In the genomic region with DNA sequence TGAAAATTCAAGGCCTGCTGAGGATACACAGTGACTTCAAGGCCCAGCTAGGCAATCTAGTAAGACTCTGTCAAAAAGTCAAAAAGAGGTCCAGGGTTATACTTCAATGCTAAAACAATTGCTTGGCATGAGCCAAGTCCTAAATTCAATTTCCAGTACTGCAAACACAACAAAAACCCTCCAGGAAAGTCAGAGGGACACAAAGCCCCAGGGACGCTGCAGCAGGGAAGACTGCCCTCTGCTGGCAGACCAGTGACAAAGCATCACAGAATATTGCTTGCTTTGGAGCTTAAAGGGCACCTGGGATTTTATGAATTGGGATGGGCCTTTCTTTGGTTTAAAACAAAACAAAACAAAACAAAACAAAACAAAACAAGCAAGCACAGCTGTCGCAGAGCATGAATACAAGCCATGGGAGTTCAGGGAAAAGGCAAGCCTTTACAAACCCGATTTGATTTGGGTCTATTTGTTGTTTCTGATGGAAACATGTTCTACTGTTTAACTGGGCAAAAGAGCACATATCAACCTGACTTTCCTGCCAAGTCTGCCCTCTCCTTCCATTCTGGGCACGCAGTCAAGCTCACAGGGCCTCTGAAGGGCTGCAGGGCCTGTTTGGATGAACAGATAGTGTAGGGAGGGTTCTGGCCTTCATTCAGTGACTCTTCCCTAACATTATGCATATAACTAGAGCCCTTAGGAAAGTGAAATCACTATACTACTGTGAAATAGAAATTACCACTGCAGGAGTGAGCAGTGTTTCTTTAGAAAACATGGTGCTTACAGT, we compare ENCODE assay signal across 9 mouse cellular contexts. TPM values are rescaled to one million over a fixed set of nuclear protein-coding genes. Genes with fewer than 3 reads are reported as not detected.
DNase-seq lines count a peak whose midpoint lies in the region; ATAC-seq lines count a peak whose summit lies in the region.
"Had no signal": no experiment of that assay in that cellular context is flagged by ENCODE, and none has a peak within 500 bp of the region (broad histone marks: within the 10 kb centered on the region; RNA-seq: fewer than 3 reads in every experiment).

No protein-coding gene starts in this region.

- no peak for ATAC-seq in forebrain, embryonic 14.5 days
- ATAC-seq in forebrain, embryonic 12.5 days (ENCODE audit: low FRiP score), result no peak
- no peak for ATAC-seq in midbrain, embryonic 14.5 days (ENCODE audit: low FRiP score, low TSS enrichment)
- no peak for ATAC-seq in midbrain, embryonic 15.5 days (replicated peaks)

- H3K9ac ChIP-seq in forebrain, embryonic 14.5 days (ENCODE audit: low read length), result no peak overlapping the region
- H3K9ac ChIP-seq in forebrain, embryonic 12.5 days, result no peak overlapping the region
- no peak overlapping the region for H3K9ac ChIP-seq in midbrain, embryonic 14.5 days (replicated peaks; ENCODE audit: low read length)
- no peak overlapping the region for H3K9ac ChIP-seq in midbrain, embryonic 15.5 days

- peak; percentile 47 for DNase-seq in forebrain, embryonic 14.5 days (ENCODE audit: low spot score)
- peak; percentile 52 for DNase-seq in midbrain, embryonic 14.5 days
- DNase-seq in adrenal gland, postnatal 25 days, result peak; percentile 39
- peak; percentile 14 for DNase-seq in gastrocnemius, postnatal 14 days
- peak; percentile 43 for DNase-seq in naive thymus-derived CD4-positive, alpha-beta T cell, adult 2 months (ENCODE audit: low read depth)
- DNase-seq in frontal cortex, postnatal 10 days (ENCODE audit: low spot score in 2 of 2), result no peak

- H3K4me1 ChIP-seq in forebrain, embryonic 14.5 days (ENCODE audit: control insufficient read depth, insufficient read depth, low read length), result no peaks in the 10 kb centered on the region
- H3K4me1 ChIP-seq in forebrain, embryonic 12.5 days, result no peaks in the 10 kb centered on the region
- no peaks in the 10 kb centered on the region for H3K4me1 ChIP-seq in midbrain, embryonic 14.5 days (ENCODE audit: control insufficient read depth, insufficient read depth, low read length)
- no peaks in the 10 kb centered on the region for H3K4me1 ChIP-seq in midbrain, embryonic 15.5 days

- no peak overlapping the region for H3K4me2 ChIP-seq in forebrain, embryonic 14.5 days (ENCODE audit: low read length)
- no peak overlapping the region for H3K4me2 ChIP-seq in forebrain, embryonic 12.5 days
- no peak overlapping the region for H3K4me2 ChIP-seq in midbrain, embryonic 14.5 days (ENCODE audit: low read length)
- H3K4me2 ChIP-seq in midbrain, embryonic 15.5 days, result no peak overlapping the region

- H3K27ac ChIP-seq in forebrain, embryonic 14.5 days (ENCODE audit: low read depth, low read length), result no peak overlapping the region
- no peak overlapping the region for H3K27ac ChIP-seq in forebrain, embryonic 12.5 days
- H3K27ac ChIP-seq in midbrain, embryonic 14.5 days (replicated peaks; ENCODE audit: low read depth, low read length), result no peak overlapping the region
- no peak overlapping the region for H3K27ac ChIP-seq in midbrain, embryonic 15.5 days

- H3K9me3 ChIP-seq in forebrain, embryonic 14.5 days (replicated peaks; ENCODE audit: control insufficient read depth, low read length), result no peaks in the 10 kb centered on the region
- no peaks in the 10 kb centered on the region for H3K9me3 ChIP-seq in forebrain, embryonic 12.5 days
- H3K9me3 ChIP-seq in midbrain, embryonic 14.5 days (ENCODE audit: control insufficient read depth, low read length), result no peaks in the 10 kb centered on the region
- H3K9me3 ChIP-seq in midbrain, embryonic 15.5 days, result no peaks in the 10 kb centered on the region

- H3K36me3 ChIP-seq in forebrain, embryonic 14.5 days (ENCODE audit: control insufficient read depth, insufficient read depth, low read length), result peaks cover 27% of the 10 kb centered on the region
- H3K36me3 ChIP-seq in forebrain, embryonic 12.5 days (replicated peaks), result 0 out of 2 replicates have a peak, but pooled peaks cover 7% of the 10 kb centered on the region
- H3K36me3 ChIP-seq in midbrain, embryonic 14.5 days (ENCODE audit: control insufficient read depth, insufficient read depth, low read length), result 0 out of 2 replicates have a peak, but pooled peaks cover 24% of the 10 kb centered on the region
- no peaks in the 10 kb centered on the region; the same call in 1 of the 2 replicates for H3K36me3 ChIP-seq in midbrain, embryonic 15.5 days (replicated peaks)

- intact Hi-C loops in gastrocnemius, postnatal 14 days (cut with DNase I; ENCODE audit: low total_unique reads), result no loop called here

- H3K27me3 ChIP-seq in forebrain, embryonic 14.5 days (replicated peaks; ENCODE audit: control insufficient read depth, insufficient read depth, low read length), result no peaks in the 10 kb centered on the region
- H3K27me3 ChIP-seq in forebrain, embryonic 12.5 days, result no peaks in the 10 kb centered on the region; the same call in none of the 2 replicates
- no peaks in the 10 kb centered on the region for H3K27me3 ChIP-seq in midbrain, embryonic 14.5 days (ENCODE audit: control insufficient read depth, insufficient read depth, low read length)
- H3K27me3 ChIP-seq in midbrain, embryonic 15.5 days (replicated peaks), result no peaks in the 10 kb centered on the region

- WGBS in forebrain, embryonic 14.5 days, result 36% methylated on average over 4 of the region's 4 CpGs
- WGBS in forebrain, embryonic 12.5 days, result 40% methylated on average over 4 of the region's 4 CpGs
- 42% methylated on average over 4 of the region's 4 CpGs for WGBS in midbrain, embryonic 14.5 days
- WGBS in midbrain, embryonic 15.5 days, result 37% methylated on average over 4 of the region's 4 CpGs

- no peak overlapping the region for H3K4me3 ChIP-seq in forebrain, embryonic 14.5 days (ENCODE audit: low read depth, low read length)
- H3K4me3 ChIP-seq in forebrain, embryonic 12.5 days (replicated peaks), result no peak overlapping the region
- no peak overlapping the region for H3K4me3 ChIP-seq in midbrain, embryonic 14.5 days (replicated peaks; ENCODE audit: low read depth, low read length)
- no peak overlapping the region for H3K4me3 ChIP-seq in midbrain, embryonic 15.5 days
- H3K4me3 ChIP-seq: myocyte had no signal

RNA-seq across cellular contexts. Expression of a gene that starts 16.3 kb away (rescaled TPM):
- 30.0 and 31.3 TPM in 2 replicates for polyA plus RNA-seq in forebrain, embryonic 14.5 days (2014; fragmentation: Nextera tagmentation; extraction: Ambion mirVana)
- polyA plus RNA-seq in forebrain, embryonic 12.5 days (2016; fragmentation: Nextera tagmentation; extraction: Ambion mirVana), result 27.1 and 27.9 TPM in 2 replicates
- polyA plus RNA-seq in midbrain, embryonic 14.5 days (2014; fragmentation: Nextera tagmentation; extraction: Ambion mirVana), result 31.4 and 35.3 TPM in 2 replicates
- polyA plus RNA-seq in midbrain, embryonic 15.5 days (2015; fragmentation: Nextera tagmentation; extraction: Ambion mirVana), result 30.6 and 30.7 TPM in 2 replicates
- 81.9 and 85.0 TPM in 2 replicates for total RNA-seq in adrenal gland, postnatal 25 days (2021)
- 10 to 100 TPM; 28.2 to 29.0 TPM for total RNA-seq in gastrocnemius, postnatal 14 days (2021)

RNA-seq across cellular contexts. Expression of a gene that starts 29.1 kb away (rescaled TPM):
- polyA plus RNA-seq in forebrain, embryonic 14.5 days (2014; fragmentation: Nextera tagmentation; extraction: Ambion mirVana), result 104 and 110 TPM in 2 replicates
- 87.7 and 93.5 TPM in 2 replicates for polyA plus RNA-seq in forebrain, embryonic 12.5 days (2016; fragmentation: Nextera tagmentation; extraction: Ambion mirVana)
- 90.2 and 116 TPM in 2 replicates for polyA plus RNA-seq in midbrain, embryonic 14.5 days (2014; fragmentation: Nextera tagmentation; extraction: Ambion mirVana)
- polyA plus RNA-seq in midbrain, embryonic 15.5 days (2015; fragmentation: Nextera tagmentation; extraction: Ambion mirVana), result 94.8 and 101 TPM in 2 replicates
- 77.1 and 107 TPM in 2 replicates for total RNA-seq in adrenal gland, postnatal 25 days (2021)
- 10 to 100 TPM; 10.3 to 10.4 TPM for total RNA-seq in gastrocnemius, postnatal 14 days (2021)

RNA-seq across cellular contexts. Expression of a gene that starts 42.7 kb away (rescaled TPM):
- 13.6 and 14.8 TPM in 2 replicates for polyA plus RNA-seq in forebrain, embryonic 14.5 days (2014; fragmentation: Nextera tagmentation; extraction: Ambion mirVana)
- 16.3 and 18.8 TPM in 2 replicates for polyA plus RNA-seq in forebrain, embryonic 12.5 days (2016; fragmentation: Nextera tagmentation; extraction: Ambion mirVana)
- 13.4 and 15.0 TPM in 2 replicates for polyA plus RNA-seq in midbrain, embryonic 14.5 days (2014; fragmentation: Nextera tagmentation; extraction: Ambion mirVana)
- 11.5 and 11.6 TPM in 2 replicates for polyA plus RNA-seq in midbrain, embryonic 15.5 days (2015; fragmentation: Nextera tagmentation; extraction: Ambion mirVana)
- total RNA-seq in adrenal gland, postnatal 25 days (2021), result 24.0 and 29.5 TPM in 2 replicates
- total RNA-seq in gastrocnemius, postnatal 14 days (2021), result 1 to 10 TPM; 5.6 to 6.7 TPM

Comparison
In these comparisons a context has a peak if more than half of its experiments do, and no peak if none do; other contexts are left out.
1. DNase-seq: peak in forebrain, embryonic 14.5 days (single experiment), midbrain, embryonic 14.5 days (single experiment), adrenal gland, postnatal 25 days (single experiment), gastrocnemius, postnatal 14 days (single experiment) and naive thymus-derived CD4-positive, alpha-beta T cell, adult 2 months (single experiment); none in frontal cortex, postnatal 10 days (0 of 2).